Mouse (Mus musculus): ENCODE data around the gene Col7a1. TPM values are rescaled to one million over a fixed set of nuclear protein-coding genes. Genes with fewer than 3 reads are reported as not detected.

The Col7a1 gene
- polyA plus RNA-seq, 1 experiment from 2014 or later = 38.7 TPM

GRCm38 (mm10) chr9:108985710-108986109, 32.3 kb downstream of the Col7a1 start, which contains the start of gene Ucn2:
Gene Ucn2 (plus strand): TSS chr9:108986010.
- H3K9ac ChIP-seq = no peak within 1 kb of the TSS
- peaks cover 16% of the 10 kb centered on the region for H3K36me3 ChIP-seq
- WGBS = 94% methylated on average over 4 of the region's 4 CpGs
- peaks cover 31% of the 10 kb centered on the region for H3K4me1 ChIP-seq
- no peak within 1 kb of the TSS for H3K4me3 ChIP-seq (replicated peaks)
- no peak for ATAC-seq (ENCODE audit: insufficient number of reproducible peaks, low FRiP score, low TSS enrichment, low read depth)
- no peak within 1 kb of the TSS for H3K4me2 ChIP-seq (replicated peaks)
- H3K9me3 ChIP-seq (replicated peaks) = no peaks in the 10 kb centered on the region
- H3K27ac ChIP-seq (replicated peaks) = no peak within 1 kb of the TSS
- no peaks in the 10 kb centered on the region for H3K27me3 ChIP-seq

- 20% methylated on average over 14 of the region's 15 CpGs for WGBS
- no peaks in the 10 kb centered on the region for H3K9me3 ChIP-seq (replicated peaks)
- peak overlapping the region; percentile 31 for H3K4me3 ChIP-seq (replicated peaks)
- no peak overlapping the region for H3K9ac ChIP-seq
- peak overlapping the region; percentile 42 for H3K4me2 ChIP-seq (replicated peaks)
- peaks cover 9% of the 10 kb centered on the region; the same call in 1 of the 2 replicates for H3K36me3 ChIP-seq
- ATAC-seq (ENCODE audit: insufficient number of reproducible peaks, low FRiP score, low TSS enrichment, low read depth) = no peak
- no peak overlapping the region for H3K27ac ChIP-seq (replicated peaks)
- H3K4me1 ChIP-seq = peaks cover 45% of the 10 kb centered on the region
- no peaks in the 10 kb centered on the region for H3K27me3 ChIP-seq
These were observed 34.4 kb downstream of the Col7a1 start for GRCm38 (mm10) chr9:108987704-108988350.

DNA sequence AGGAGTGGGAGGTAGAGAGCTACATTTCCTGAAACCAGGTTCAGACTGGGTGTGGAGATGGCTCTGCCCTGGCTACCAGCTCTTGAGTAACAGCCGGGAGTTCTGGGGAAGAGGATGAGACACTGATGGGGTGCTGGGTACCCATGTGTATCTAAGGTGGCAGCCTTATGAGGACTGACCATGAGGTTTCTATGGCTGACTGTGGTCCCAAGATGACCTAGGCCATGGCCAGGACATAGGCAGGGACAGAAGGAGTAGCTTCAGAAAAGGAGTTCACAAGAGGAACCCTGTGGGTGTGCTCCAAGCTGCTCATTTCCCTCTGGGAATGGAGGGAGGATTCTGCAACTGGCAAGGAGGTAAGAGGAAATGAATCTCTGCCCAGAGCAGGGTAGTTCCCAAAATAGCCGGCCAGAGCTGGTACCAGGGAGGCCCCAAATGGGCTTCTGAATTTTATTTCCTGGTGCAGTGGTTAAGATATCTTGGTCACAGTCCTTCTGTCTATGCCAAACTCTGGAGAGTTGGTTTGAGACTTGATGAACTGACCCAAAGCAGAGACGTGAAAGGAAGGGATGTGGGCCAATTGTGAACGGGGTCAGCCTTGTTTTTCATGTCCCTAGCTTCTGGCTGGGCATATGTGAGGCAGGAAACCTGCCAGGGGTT, 36.5 kb downstream of the Col7a1 start:
- no peak overlapping the region for H3K9ac ChIP-seq
- H3K9me3 ChIP-seq (replicated peaks) = no peaks in the 10 kb centered on the region
- peak overlapping the region; percentile 8 for H3K4me2 ChIP-seq (replicated peaks)
- ATAC-seq (ENCODE audit: insufficient number of reproducible peaks, low FRiP score, low TSS enrichment, low read depth) = no peak
- peak overlapping the region; percentile 94 for H3K27ac ChIP-seq (replicated peaks)
- no peak overlapping the region for H3K4me3 ChIP-seq (replicated peaks)
- WGBS = 60% methylated on average over 4 of the region's 4 CpGs
- H3K4me1 ChIP-seq = peaks cover 56% of the 10 kb centered on the region
- no peaks in the 10 kb centered on the region for H3K27me3 ChIP-seq
- H3K36me3 ChIP-seq = no peaks in the 10 kb centered on the region

- 48% methylated on average over 7 of the region's 7 CpGs for WGBS
These were observed 37.1 kb downstream of the Col7a1 start for GRCm38 (mm10) chr9:108990462-108990820.

DNA sequence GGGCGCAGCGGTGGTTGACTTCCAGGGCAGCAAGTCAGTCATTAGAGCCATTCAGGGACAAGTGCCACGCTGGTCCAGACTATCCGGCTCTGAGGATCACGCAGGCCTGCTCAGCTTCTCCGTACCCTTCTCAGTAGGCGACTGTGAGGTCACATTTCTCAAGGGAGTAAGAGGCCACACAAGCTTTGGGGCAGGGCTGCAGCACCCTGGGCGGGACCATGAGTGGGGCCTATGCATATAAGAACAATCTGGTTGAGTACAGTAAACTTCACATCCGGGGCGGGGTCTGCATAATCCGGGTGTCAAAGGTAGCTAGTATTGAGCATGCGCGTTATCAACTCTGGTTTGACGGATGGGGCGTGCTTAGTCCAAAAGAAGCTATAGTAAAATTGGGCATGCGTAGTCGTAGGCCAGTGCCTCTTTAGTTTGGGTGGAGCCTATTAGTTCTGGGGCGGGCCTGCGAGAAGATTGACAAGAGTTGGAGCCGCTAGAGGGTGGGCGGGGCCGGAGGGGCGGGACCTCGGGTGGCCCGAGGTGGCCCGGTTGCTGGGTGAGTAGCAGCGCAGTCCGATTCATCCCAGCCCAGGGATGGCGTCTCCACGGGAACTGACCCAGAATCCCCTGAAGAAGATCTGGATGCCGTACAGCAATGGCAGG, 38.2 kb downstream of the Col7a1 start, which contains the start of gene Pfkfb4:
Pfkfb4 (plus strand) TSS at position 351 of the 657 bp plus-strand sequence.
- peaks cover 66% of the 10 kb centered on the region for H3K4me1 ChIP-seq
- 2% methylated on average over 31 of the region's 31 CpGs for WGBS
- H3K9me3 ChIP-seq (replicated peaks) = no peaks in the 10 kb centered on the region
- H3K36me3 ChIP-seq = no peaks in the 10 kb centered on the region
- H3K4me3 ChIP-seq (replicated peaks) = peak within 1 kb of the TSS; percentile 59
- peak within 1 kb of the TSS; percentile 83 for H3K4me2 ChIP-seq (replicated peaks)
- peak within 1 kb of the TSS; percentile 94 for H3K27ac ChIP-seq (replicated peaks)
- ATAC-seq (ENCODE audit: insufficient number of reproducible peaks, low FRiP score, low TSS enrichment, low read depth) = peak; percentile 94
- H3K27me3 ChIP-seq = no peaks in the 10 kb centered on the region
- H3K9ac ChIP-seq = peak within 1 kb of the TSS; percentile 47

More at GRCm38 (mm10) chr9:108990462-108990820, 37.1 kb downstream of the Col7a1 start:
- ATAC-seq (ENCODE audit: insufficient number of reproducible peaks, low FRiP score, low TSS enrichment, low read depth) = no peak
- Histone ChIP-seq H3K4me2 (replicated peaks) (no peak overlapping the region; the same call in 1 of the 2 replicates), H3K9me3 (replicated peaks) (no peaks in the 10 kb centered on the region), H3K27me3 (no peaks in the 10 kb centered on the region), H3K36me3 (no peaks in the 10 kb centered on the region), H3K27ac (replicated peaks) (peak overlapping the region; percentile 94), H3K9ac (no peak overlapping the region), H3K4me3 (replicated peaks) (no peak overlapping the region), H3K4me1 (peaks cover 61% of the 10 kb centered on the region)

- no peaks in the 10 kb centered on the region for H3K27me3 ChIP-seq
- H3K4me1 ChIP-seq = peaks cover 66% of the 10 kb centered on the region
- H3K9me3 ChIP-seq (replicated peaks) = no peaks in the 10 kb centered on the region
- H3K9ac ChIP-seq = peak overlapping the region; percentile 47
- no peak for ATAC-seq (ENCODE audit: insufficient number of reproducible peaks, low FRiP score, low TSS enrichment, low read depth)
- 6% methylated on average over 18 of the region's 18 CpGs for WGBS
- H3K4me3 ChIP-seq (replicated peaks) = peak overlapping the region; percentile 59
- H3K27ac ChIP-seq (replicated peaks) = peak overlapping the region; percentile 71; the same call in 1 of the 2 replicates
- H3K4me2 ChIP-seq (replicated peaks) = peak overlapping the region; percentile 83
- no peaks in the 10 kb centered on the region for H3K36me3 ChIP-seq
These were observed 38.7 kb downstream of the Col7a1 start for GRCm38 (mm10) chr9:108992085-108992469.

GRCm38 (mm10) chr9:108992620-108993361, 39.4 kb downstream of the Col7a1 start:
- no peak overlapping the region for H3K27ac ChIP-seq (replicated peaks)
- WGBS = 79% methylated on average over 9 of the region's 9 CpGs

GRCm38 (mm10) chr9:108996411-108996810, 43.0 kb downstream of the Col7a1 start:
- no peak for ATAC-seq (ENCODE audit: insufficient number of reproducible peaks, low FRiP score, low TSS enrichment, low read depth)
- Histone ChIP-seq H3K27ac (replicated peaks) (no peak overlapping the region), H3K36me3 (no peaks in the 10 kb centered on the region), H3K27me3 (no peaks in the 10 kb centered on the region), H3K4me2 (replicated peaks) (no peak overlapping the region), H3K4me1 (peaks cover 29% of the 10 kb centered on the region), H3K9me3 (replicated peaks) (no peaks in the 10 kb centered on the region), H3K4me3 (replicated peaks) (no peak overlapping the region), H3K9ac (no peak overlapping the region)
- 76% methylated on average over 9 of the region's 9 CpGs for WGBS

More at GRCm38 (mm10) chr9:108992620-108993361, 39.4 kb downstream of the Col7a1 start:
- Histone ChIP-seq H3K9ac (0 out of 2 replicates have a peak overlapping the region, but pooled peaks have one; percentile 47), H3K9me3 (replicated peaks) (no peaks in the 10 kb centered on the region), H3K27me3 (no peaks in the 10 kb centered on the region), H3K4me3 (replicated peaks) (peak overlapping the region; percentile 59), H3K4me2 (replicated peaks) (peak overlapping the region; percentile 83), H3K4me1 (peaks cover 64% of the 10 kb centered on the region), H3K36me3 (no peaks in the 10 kb centered on the region)
- ATAC-seq (ENCODE audit: insufficient number of reproducible peaks, low FRiP score, low TSS enrichment, low read depth) = no peak

DNA sequence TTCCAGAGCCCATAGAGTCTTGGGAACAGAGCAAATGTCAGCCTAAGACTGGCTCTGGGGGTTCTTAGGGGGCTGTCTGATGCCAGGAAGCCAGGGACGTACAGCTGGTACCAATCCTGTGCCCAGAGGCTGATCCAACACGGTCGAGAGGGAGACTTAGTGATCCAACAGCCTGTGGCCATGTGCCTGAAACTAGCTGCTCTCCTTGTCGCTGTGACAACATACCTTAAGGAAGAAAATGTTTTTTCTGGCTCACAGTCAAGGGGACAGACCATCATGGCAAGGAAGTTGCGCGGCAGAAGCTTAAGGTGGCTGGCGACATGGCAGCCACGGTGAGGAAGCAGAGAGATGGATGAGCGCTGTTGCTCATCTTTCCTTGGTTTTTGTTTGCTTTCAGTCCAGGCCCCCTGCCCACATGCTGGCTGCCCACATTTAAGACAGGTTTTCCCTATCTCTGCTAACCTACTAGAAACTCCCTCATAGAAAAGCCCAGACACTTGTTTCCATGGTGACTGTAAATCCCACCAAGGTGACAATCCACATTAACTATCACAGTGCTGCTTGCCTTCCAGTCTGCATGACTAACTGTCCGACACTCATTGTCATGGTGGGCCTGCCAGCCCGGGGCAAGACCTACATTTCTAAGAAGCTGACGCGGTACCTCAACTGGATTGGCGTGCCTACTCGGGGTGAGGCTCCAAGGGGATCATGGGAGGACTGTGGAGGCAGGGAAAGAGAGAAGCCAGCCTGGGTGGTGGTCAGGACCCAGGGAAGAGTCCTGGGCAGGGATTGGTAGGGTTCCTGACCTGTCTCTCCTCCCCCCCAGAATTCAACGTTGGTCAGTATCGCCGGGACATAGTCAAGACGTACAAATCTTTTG, 45.1 kb downstream of the Col7a1 start:
- WGBS = 75% methylated on average over 19 of the region's 19 CpGs
- Histone ChIP-seq H3K36me3 (0 out of 2 replicates have a peak, but pooled peaks cover 6% of the 10 kb centered on the region), H3K27ac (replicated peaks) (no peak overlapping the region), H3K4me1 (peaks cover 14% of the 10 kb centered on the region), H3K27me3 (no peaks in the 10 kb centered on the region), H3K9ac (no peak overlapping the region), H3K9me3 (replicated peaks) (no peaks in the 10 kb centered on the region), H3K4me3 (replicated peaks) (no peak overlapping the region), H3K4me2 (replicated peaks) (no peak overlapping the region)
- no peak for ATAC-seq (ENCODE audit: insufficient number of reproducible peaks, low FRiP score, low TSS enrichment, low read depth)

DNA sequence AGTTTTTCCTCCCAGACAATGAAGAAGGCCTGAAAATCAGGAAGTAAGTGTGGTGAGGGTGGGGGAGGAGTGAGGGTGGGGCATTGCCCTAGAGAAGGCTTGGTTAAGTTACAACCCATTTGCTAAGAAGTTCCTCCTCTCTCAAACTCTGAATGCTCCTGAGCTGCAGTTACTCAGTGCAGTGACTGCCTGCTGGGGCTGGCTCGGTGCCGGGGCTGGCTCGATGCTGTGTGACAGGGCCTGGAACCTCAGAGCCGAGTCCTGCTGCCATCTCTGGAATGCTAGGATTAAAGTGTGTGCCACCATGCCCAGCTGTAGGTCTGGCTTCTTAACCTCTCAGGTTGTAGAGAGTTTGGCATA, 45.8 kb downstream of the Col7a1 start:
- Histone ChIP-seq H3K4me1 (peaks cover 11% of the 10 kb centered on the region; the same call in 1 of the 2 replicates), H3K27ac (replicated peaks) (no peak overlapping the region), H3K27me3 (no peaks in the 10 kb centered on the region), H3K9me3 (replicated peaks) (no peaks in the 10 kb centered on the region), H3K4me3 (replicated peaks) (no peak overlapping the region), H3K36me3 (0 out of 2 replicates have a peak, but pooled peaks cover 6% of the 10 kb centered on the region), H3K4me2 (replicated peaks) (no peak overlapping the region), H3K9ac (no peak overlapping the region)
- no peak for ATAC-seq (ENCODE audit: insufficient number of reproducible peaks, low FRiP score, low TSS enrichment, low read depth)
- 71% methylated on average over 4 of the region's 4 CpGs for whole genome bisulfite sequencing
